Mouse (Mus musculus) kidney, postnatal 10 days (tissue): Measurements from ENCODE around the gene Uts2b.

Experiments used
- DNase-seq: peaks from one replicate; pipeline ENCODE4 v3.0.0; 2021; ENCODE audit warnings: mixed read lengths

The Uts2b gene

DNA sequence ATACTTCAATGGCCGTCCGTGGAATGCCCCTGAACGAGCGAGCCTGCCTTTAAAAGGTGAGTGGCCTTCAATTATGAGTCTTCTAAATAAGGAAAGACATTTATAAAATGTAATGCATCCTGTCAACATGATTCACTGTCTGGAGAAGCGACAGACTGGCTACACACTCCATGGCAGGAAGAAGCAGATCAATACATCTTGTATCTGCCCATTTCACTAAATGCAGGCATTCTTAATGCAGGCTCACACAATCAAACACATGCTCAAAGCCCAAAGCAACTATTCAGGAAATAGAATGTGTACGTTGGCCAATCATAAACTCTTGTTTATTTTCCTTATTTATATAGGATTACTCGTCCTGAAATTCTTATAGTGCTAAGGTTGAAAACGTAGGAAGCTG, at the start of gene Uts2b:
Uts2b (minus strand) TSS at position 49 of the 400 bp plus-strand sequence.
- no peak for DNase-seq

DNA sequence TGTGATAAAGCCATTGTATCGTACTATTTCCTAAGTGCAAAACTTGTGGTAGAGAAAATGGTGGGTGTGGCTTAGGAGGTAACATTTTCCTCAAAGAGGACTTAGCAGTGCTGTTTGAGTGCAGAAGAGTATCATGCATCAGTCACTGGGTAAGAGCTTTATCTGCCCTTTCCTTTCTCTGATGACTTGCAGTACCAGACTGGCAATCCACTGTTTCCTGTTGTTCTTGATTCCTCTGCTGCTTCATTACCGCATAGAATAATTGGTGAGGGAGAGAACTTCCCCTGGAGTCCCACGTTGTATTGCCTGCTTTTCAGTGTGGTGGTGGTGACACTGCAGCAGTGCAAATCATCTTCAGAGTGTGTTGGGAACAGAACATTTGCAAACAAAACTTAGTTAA, 47.6 kb upstream of the Uts2b start:
- no peak for DNase-seq

DNA sequence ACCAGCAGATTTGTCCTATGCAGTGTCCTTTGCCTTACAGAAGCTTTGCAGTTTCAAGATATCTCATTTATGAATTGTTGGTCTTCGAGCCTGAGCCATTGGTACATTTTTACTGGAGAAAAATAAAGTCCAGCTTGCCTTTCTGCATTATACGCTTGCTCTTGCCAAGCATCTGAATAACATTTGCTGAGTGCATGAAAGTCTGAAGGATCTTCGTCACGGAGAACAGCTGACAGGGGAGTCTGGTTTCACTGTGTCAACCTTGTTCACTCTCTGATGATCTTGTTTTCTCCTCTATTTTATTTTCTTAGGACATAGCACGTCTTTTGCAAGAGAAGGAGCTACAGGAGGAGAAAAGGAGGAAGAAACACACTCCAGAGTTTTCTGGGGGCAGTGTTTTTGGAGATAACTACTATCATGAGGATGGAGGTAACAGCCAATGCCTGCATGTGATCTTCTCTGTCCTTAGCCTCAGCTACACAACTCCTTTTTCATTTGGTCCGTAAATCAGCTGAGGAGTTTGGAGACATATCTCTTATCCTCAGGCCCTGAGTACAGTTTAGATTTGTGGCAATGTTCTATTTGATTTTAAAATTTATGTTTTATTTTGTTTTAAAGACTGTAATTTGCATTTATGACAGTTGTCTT, 47.0 kb upstream of the Uts2b start:
- DNase-seq, result no peak

DNA sequence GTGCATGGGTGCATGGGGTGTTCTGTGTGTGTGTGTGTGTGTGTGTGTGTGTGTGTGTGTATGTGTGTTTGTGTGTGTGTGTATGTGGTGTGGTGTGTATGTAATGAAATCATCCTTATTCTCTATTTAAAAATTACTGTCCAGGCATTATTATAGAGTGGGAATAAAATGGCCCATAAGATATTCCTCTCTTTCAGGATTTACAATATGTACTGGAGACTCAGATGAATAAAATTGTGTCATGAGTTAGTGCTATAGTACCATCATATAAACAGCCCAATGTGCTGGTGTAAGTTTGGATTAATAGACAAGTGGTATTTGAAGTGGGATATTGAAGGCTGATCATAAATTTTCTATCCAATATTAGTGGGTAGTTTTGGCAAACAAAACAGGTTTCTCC, 34.1 kb upstream of the Uts2b start:
- DNase-seq, result no peak

DNA sequence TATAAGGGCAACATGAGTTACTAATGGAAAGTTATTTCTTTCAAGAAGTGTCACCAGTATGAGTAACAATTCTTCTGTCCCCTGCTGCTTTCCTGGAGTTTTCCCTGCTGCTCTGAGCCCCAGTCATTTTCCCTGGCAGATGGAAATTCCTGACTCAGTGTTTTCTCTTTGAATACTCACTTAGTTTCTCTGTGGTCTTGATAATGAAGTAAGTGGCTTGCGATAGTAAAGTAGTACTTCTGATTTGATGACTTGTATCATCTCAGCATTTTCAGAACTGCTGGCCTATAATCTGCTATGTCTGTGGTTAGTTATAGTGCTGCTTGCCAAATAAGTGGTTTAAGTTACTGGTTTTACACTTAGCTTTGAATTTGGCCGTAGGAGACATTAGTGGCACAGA, 31.5 kb upstream of the Uts2b start:
- no peak for DNase-seq

DNA sequence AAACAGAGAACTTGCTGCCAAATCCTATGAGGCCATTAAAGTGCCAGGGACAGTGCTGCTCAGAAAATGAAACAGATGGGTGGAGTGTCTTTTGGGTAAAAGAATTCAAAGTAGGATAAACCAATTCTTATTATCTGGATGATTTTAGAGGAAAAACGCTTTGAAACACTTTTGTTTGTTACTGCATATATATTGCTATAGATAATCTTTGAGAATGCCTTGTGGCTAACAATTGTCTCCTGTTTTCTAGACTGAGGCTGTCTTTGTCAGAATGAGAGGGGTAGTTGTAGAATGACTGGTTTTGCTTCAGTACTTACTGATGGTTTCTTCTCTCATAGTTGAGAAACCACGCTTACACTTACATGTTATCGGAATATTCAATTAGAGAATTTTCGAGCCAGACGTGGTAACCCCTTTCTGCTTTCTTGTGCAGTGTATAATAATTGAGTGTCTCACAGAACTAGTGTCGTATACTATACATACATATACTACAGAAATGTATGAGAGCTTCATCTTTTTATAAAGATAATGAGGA, 29.7 kb upstream of the Uts2b start:
- DNase-seq, result no peak

DNA sequence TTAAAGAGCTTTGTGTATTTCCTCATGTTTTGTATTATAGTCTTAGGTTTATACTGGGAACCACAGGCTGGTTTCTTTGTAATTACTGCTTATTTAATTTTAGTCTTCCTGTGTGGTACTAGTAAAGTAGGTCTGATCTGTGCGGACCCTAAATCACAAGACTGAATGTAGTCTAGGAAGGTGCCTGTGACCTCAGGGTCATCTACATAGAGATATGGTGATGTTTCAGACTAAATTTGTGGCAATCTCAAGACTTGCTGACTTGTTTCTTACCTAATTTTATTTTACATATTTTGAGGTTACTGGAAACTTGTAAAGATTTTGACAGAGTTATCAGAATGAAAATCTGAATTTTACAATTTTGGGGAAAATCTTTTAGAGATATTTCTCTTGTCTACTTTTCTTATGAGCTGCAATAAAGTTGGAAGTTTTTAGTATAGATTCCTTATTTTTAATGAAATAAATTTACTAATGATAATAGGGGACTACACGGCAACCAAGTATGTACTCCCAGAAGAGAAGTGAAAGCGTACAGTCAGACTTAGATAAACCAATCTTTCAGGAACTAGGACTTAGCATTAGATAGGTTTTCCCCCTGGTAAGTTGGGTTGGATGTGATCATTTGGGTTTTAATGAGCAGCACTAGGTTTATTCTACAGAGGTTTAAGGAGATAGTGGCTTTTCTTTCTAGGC, 29.1 kb upstream of the Uts2b start:
- DNase-seq, result no peak

DNA sequence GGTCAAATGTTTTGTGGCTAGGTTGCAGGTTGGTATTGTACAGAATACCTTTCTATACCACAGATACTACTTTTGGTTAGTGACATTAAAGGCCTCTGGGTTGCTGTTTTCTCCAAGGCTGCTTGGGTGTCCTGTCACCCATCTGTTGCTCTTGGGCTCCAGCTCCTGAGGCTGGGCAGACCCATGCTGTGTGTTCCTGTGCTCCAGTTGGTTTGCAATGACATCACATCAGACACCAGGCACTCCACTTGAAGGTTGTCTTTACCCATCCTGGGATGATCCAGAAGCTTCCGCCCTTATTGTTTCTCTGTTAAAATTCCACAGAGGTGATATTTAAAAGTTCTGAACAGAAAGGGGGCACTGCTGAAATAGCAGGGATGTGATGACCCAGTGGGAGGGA, 26.9 kb upstream of the Uts2b start:
- no peak for DNase-seq

DNA sequence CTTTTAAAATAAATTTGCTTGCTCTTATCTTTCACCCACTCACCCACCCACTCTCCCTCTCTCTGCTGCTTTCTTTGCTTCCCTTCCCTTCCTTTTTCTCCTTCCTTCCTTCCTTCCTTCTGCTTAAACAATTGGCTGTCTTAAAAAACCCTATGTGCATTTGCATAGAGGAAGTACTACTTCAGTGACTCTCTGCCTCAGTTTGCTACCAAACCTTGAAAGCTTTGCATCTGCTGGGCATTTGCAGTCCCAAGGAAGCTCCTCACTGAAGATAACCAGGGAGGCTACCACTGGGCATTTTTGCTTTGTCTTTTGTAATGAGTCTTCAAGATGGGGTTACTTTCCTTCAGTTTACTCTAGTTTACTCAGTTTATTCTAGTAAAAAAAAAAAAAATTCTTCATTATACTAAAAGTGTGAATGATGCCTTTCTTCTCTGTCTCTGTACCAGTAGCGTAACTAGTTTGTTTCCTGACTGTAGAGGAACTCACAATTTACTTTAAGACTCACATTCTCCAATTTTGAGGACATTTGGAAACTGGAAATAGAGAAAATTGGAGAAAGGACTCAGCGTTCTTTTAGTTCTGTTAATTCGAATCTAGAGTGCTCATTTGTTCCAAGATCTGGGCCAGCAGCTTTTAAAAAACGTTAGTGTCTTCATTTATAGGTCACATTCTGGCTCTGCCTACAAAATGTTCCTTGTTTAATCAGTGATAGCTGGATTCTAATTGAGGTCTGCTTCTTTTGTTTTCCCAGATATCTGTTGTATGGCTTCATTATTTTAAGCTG, 25.4 kb upstream of the Uts2b start:
- no peak for DNase-seq

DNA sequence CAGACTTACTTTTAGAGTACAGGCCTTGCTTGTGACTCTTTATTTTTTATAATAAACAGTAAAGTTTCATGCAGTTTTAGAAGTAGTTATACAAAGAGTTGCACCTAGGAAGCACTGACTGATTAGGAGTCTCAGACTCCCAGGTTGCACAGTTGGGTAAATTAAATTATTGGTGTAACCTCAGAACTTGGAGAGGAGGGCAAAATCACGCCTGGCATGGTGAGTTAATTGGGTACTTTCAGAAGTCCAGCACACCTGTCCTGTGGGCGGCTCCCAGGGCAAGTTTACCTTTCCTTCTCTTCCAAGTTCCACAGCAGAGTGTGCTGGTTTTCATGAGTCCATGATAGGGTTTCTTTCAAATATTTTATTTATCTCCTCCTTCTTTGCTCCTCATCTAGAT, 21.8 kb upstream of the Uts2b start:
- DNase-seq, result no peak

DNA sequence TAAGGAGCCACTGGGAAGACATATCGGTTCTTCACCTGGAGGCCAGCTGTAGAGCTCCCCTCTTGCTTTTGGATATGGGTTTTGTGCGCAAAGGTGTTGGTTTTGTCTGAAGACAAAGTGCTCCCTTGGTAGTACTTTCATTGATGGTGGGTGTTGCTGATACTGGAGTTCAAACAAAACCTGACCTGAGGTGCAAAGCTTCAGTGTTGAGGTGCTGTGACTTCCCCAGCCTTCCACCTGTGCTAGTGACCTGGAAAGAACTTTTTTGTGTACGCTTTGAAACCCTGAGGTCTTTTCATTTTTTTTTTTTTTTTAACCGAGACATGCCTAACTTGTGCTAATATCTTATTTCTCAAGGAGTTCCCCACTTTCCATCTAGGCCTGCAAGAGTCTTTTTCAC, 20.3 kb upstream of the Uts2b start:
- DNase-seq, result no peak

DNA sequence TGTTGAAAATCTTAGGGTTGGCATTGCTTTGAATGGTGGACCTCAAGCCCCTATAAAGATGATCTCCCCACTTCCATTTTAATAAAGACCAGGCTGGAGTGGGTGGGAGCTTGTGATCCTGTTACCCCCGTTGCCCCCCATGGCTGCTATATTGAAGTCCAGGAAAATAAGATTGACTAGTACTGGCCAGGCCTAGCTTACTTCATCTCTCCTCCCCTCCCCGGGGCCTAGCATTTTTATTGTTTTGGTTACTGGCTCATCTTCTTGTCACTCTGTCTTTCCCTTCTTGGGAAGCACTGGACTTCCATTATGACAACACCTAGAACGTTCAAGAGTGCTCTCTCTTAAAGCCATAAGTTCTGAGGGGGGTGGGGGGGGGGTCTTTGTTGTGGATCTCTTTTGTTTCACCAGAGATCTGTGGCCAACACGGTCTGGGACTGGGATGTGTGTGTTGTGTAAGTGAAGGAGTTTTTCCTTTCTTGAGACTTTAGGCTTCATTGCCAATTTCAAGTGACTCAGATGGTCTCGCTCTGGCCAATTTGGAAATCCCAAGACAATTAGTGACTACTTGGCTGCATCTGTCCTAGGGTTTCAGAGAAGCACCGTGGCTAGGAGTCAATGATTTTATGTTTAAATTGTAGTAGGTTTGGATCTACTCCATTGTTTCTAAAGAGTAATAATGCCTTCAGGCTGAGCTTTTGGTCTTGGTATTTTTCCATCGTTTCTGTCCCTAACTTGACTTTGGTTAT, 19.7 kb upstream of the Uts2b start:
- DNase-seq, result peak; percentile 14

DNA sequence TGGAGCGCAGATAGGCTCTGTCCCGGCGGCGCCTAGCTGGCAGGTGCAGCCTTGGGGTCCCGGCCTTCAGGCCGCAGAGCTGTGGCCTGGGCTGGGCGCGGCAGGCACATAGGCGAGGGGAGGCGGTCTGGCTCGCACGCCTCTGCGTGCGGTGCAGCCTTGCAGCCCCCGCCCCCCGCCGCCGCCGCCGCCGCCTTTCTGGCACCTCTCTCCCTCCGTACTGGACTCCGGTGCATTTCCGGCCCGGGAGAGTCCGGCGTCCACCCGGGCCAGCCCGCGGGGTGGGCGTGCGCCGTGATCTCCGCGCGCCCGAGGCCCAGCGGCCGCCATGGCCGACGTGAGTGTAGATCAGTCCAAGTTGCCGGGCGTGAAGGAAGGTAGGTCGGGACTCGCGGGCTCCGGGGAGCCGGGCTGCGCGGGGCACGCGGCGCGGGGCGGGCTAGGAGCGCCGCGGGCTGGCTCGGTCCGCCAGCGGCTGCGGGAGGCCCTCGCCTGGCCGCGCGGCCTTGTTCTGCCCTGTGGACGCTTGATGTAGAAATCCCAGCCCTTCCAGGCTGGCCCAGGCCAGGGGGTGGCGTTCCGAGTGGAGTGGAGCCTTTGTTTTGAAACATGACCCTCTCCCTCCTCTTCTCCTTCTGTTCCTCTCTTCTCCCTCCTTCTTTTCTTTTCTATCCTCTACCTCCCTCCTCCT, 18.9 kb upstream of the Uts2b start, which contains the start of gene Ccdc50:
Ccdc50 (plus strand) TSS at position 109 of the 691 bp plus-strand sequence.
- peak; percentile 89 for DNase-seq

DNA sequence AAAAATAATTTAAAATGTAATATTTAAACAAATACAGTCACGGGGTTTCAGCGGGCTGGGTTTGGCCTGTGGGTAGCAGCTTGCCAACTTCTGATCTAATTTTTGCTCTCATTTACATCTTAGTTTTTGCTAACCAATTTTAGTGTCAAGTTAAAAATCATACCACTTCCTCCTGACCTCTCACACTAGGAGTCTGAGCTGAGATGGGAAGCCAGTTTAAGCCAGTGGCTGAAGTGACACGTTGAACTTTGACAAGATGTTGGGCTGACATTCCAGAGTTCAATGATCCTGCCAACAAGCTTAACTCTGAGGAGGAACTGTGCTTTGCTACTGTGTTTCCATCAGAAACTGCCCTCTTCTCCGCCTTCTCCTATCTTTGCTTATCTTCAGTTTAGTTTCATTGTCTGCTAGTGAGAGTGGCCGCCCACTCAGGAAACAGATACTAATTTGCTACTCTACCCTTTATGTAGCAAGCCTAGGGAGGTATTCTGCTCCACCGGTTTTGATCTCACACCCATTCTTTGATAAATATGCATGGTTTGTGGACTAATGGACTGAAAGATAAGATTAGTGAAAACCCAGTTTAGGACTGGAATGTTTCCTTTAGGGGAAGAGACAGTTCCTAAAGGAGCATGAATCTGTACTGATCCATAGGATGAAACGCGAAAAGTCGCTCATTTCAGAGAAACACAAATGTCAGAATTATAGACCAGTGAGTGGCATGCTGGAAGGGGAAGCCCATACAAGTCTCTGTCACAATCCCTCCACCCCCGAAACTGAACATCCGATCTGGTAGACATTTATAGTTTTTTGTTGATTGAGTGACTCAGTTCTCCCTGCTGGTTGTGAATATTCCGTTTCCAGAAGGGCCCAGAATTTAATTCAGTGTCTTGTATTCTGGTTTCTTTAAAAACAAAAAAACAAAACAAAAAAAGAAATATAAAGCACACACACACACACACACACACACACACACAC, 17.9 kb upstream of the Uts2b start:
- DNase-seq, result peak; percentile 35

DNA sequence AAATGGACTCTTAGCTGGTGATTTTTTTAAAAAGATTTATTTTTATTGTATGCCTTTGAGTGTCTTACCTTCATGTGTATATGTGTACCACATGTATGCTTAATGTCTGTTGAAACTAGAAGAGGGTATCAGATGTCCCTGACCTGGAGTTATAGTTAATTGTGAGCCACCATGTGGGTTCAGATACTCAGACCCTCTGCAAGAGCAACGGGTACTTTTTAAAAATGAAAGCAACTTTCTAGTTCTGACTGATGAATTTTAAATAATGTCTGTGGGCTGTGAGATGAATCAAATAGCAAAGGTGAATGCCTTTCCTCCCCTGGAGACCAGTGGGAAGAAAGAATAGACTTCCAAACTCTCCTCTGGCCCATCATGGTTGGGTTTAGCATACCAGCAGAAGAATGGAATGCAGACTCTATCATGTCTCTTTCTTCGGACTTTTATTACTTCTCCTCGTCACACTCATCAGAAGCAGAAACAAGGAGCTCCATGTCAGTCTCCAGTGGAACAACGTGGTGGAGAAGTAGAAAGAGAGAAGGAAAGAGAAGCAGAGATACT, 16.9 kb upstream of the Uts2b start:
- no peak for DNase-seq

DNA sequence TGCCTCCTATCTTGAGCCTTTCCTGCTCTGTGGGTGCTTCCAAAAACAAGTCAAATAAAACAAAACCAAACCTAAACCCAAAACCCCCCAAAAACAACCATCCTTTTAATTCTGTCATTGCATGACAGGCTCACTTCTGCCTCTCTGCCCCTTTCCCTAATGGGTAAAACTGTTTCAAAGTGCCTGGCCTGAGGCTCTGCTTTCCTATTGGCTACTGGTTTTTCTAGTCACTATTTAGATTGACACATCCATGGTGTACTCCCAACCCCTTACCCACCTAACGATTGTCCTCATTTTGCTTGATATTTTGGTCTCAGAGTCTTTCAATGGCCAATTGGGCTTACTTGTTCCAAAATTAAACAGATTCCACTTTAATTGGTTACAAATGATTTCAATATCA, 15.6 kb upstream of the Uts2b start:
- DNase-seq, result no peak

DNA sequence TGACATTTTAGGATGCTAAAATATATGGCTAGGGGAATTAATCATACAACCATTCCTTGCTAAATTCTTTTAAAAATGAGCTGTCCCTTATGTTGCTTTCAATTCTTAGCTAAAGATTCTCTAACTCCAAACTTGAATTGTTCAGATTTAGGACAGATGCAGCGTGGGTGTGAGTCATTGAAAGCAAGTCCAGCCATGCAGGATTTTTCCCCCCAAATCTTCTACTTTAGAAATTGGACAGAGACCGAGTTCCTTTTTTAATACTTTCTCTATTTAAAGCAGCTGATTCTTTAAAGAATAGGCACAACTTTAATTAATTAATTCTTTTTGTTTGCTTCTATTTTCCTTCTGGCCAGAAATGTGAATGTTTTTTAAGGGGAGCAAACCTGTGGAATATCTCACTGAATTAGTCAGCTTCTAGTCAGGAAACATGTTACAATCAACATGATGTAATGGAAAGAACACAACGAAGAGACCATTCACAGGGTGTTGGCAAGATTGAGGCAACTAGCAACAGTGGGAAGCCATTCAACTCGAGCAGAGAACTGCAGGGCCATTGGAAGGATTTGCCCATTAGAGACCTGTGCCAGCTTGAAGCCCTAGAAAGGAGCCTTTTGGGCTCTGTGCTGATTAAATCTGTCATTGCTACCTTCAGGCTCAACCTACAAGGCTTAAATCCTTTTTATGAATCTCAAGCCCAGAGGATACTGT, 15.0 kb upstream of the Uts2b start:
- no peak for DNase-seq

DNA sequence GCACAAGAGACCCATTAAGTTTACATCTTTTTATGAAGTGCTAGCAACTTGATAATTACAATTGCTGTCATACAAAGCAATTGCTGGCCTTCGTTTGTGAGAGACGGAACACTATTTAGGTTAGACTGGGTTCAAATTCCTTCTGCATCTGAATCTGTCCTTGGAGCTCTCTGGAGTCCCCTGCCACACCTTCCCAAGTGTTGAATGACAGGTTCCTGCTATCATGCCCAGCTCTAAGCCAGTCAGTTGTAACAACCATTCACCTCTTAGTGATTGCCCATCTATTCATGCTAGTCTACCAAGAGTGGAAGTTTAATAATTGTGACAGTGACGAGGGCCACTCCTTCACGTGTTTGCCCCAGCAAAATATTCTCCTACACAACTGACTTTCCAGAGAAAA, 12.2 kb upstream of the Uts2b start:
- no peak for DNase-seq

DNA sequence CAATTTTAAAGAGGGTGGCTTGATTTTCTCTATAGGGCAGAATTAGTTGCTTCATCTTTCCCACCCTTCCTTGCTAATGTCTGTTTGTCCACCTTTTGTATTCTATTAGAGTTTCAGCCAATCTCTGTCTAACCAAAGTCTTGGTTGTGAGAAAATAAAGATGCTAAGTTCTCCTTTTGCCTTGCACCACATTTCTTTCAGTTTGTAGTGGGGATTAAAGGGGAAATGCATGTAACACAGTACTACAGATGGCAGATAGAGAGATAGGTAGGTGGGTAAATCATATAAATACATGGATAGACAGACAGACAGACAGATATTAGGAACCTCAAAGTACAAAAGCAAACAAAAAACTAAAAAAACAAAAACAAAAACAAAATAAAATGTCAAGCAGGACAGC, 6.5 kb upstream of the Uts2b start:
- DNase-seq, result no peak

DNA sequence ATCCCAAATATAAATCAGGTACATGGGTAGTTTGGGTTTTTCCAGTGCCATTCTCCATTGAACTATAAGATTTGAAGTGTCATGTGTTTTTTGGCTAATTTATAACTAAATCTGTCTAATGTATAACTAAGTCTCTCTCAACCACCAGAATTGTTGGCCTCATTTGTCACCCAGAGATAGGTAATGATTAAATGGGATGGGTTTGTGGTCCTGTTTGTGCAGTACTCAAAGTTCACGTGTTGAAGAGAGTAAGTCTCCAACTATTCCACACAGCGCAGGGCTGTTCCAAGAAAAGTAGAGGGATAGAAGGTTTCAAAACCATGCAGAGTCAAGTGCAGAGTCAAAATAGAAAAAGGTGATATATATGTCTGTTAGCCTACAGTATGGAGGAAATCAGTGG, 5.3 kb upstream of the Uts2b start:
- DNase-seq, result peak; percentile 14
